Mouse (Mus musculus) liver, adult 2 months (tissue): Measurements from ENCODE around the gene Ptms.

ENCODE experiments used
- CTCF ChIP-seq: fragments of 200-500 bp; IDR thresholded peaks from 2 replicates; pipeline ENCODE4 v1.5.1; 2011; ENCODE audit warnings: low read depth, low read length, control low read depth
- POLR2A ChIP-seq: fragments of 200-500 bp; IDR thresholded peaks from 2 replicates; pipeline ENCODE4 v1.6.1; 2011; ENCODE audit warnings: low read length, control low read depth; ENCODE audit not compliant: insufficient read depth; ENCODE audit errors: extremely low read depth

- TF ChIP-seq CTCF (no peak), POLR2A (no peak)
Measured at GRCm38 (mm10) chr6:124883351-124883750, 36.6 kb downstream of the Ptms start.
